Mouse (Mus musculus): ENCODE measurements around the gene Aicda. TPM values are rescaled to one million over a fixed set of nuclear protein-coding genes. Genes with fewer than 3 reads are reported as not detected.
A peak's percentile ranks its signal among the peaks of the same experiment; 100 is the strongest.
"Not testable (repeated sequence)": the region's sequence is repeated elsewhere in the genome, so short reads cannot be mapped to it uniquely, and the experiment has no call there.

Aicda gene
- polyA plus RNA-seq, 1 experiment, result 0.20 TPM

- DNase-seq (ENCODE audit: low read depth in 1 of 2, low spot score in 2 of 2), result no peak
- H3K4me3 ChIP-seq (ENCODE audit: extremely low read depth, insufficient read depth, insufficient read length), result no peak overlapping the region
- H3K36me3 ChIP-seq (ENCODE audit: control insufficient read depth, insufficient read depth, low read length), result no peaks in the 10 kb centered on the region
- TF ChIP-seq POLR2A (IDR thresholded peaks at IDR 0.05; ENCODE audit: low read depth, low read length) (no peak), CTCF (IDR thresholded peaks at IDR 0.05; ENCODE audit: extremely low read depth, insufficient read depth, insufficient read length, insufficient replicate concordance) (no peak)
- 78% methylated on average over 9 of the region's 9 CpGs for WGBS
- H3K27me3 ChIP-seq (ENCODE audit: control insufficient read depth, insufficient read depth, low read length), result no peaks in the 10 kb centered on the region
- no peak overlapping the region for H3K27ac ChIP-seq (ENCODE audit: insufficient read depth, low read length)
- H3K4me1 ChIP-seq (ENCODE audit: control insufficient read depth, insufficient read depth, insufficient read length), result peaks cover 3% of the 10 kb centered on the region; the same call in 1 of the 2 replicates
These were observed 11.6 kb downstream of the Aicda start for GRCm38 (mm10) chr6:122565070-122565784.

- Histone ChIP-seq H3K4me1 (ENCODE audit: control insufficient read depth, insufficient read depth, insufficient read length) (peaks cover 6% of the 10 kb centered on the region; the same call in 1 of the 2 replicates), H3K4me3 (ENCODE audit: extremely low read depth, insufficient read depth, insufficient read length) (no peak overlapping the region), H3K36me3 (ENCODE audit: control insufficient read depth, insufficient read depth, low read length) (no peaks in the 10 kb centered on the region), H3K27ac (ENCODE audit: insufficient read depth, low read length) (peak overlapping the region; percentile 47; the same call in 1 of the 2 replicates), H3K27me3 (ENCODE audit: control insufficient read depth, insufficient read depth, low read length) (no peaks in the 10 kb centered on the region)
- DNase-seq (ENCODE audit: low read depth in 1 of 2, low spot score in 2 of 2), result no peak
- TF ChIP-seq CTCF (IDR thresholded peaks at IDR 0.05; ENCODE audit: extremely low read depth, insufficient read depth, insufficient read length, insufficient replicate concordance), result no peak
- TF ChIP-seq POLR2A (IDR thresholded peaks at IDR 0.05; ENCODE audit: low read depth, low read length), result no peak
- WGBS, result 49% methylated on average over 5 of the region's 5 CpGs
These were observed 15.5 kb downstream of the Aicda start for GRCm38 (mm10) chr6:122569113-122569512.

GRCm38 (mm10) chr6:122569762-122570161 is 16.2 kb downstream of the Aicda start:
- WGBS, result 88% methylated on average over 1 of the region's 1 CpGs
- Histone ChIP-seq H3K4me1 (ENCODE audit: control insufficient read depth, insufficient read depth, insufficient read length) (peaks cover 6% of the 10 kb centered on the region; the same call in 1 of the 2 replicates), H3K27ac (ENCODE audit: insufficient read depth, low read length) (no peak overlapping the region; the same call in 1 of the 2 replicates), H3K27me3 (ENCODE audit: control insufficient read depth, insufficient read depth, low read length) (no peaks in the 10 kb centered on the region), H3K36me3 (ENCODE audit: control insufficient read depth, insufficient read depth, low read length) (no peaks in the 10 kb centered on the region), H3K4me3 (ENCODE audit: extremely low read depth, insufficient read depth, insufficient read length) (no peak overlapping the region)
- TF ChIP-seq POLR2A (IDR thresholded peaks at IDR 0.05; ENCODE audit: low read depth, low read length) (no peak), CTCF (IDR thresholded peaks at IDR 0.05; ENCODE audit: extremely low read depth, insufficient read depth, insufficient read length, insufficient replicate concordance) (no peak)
- no peak for DNase-seq (ENCODE audit: low read depth in 1 of 2, low spot score in 2 of 2)

- Histone ChIP-seq H3K4me3 (ENCODE audit: extremely low read depth, insufficient read depth, insufficient read length) (no peak overlapping the region), H3K4me1 (ENCODE audit: control insufficient read depth, insufficient read depth, insufficient read length) (peaks cover 6% of the 10 kb centered on the region; the same call in 1 of the 2 replicates), H3K27ac (ENCODE audit: insufficient read depth, low read length) (peak overlapping the region; percentile 46; the same call in 1 of the 2 replicates), H3K36me3 (ENCODE audit: control insufficient read depth, insufficient read depth, low read length) (no peaks in the 10 kb centered on the region), H3K27me3 (ENCODE audit: control insufficient read depth, insufficient read depth, low read length) (no peaks in the 10 kb centered on the region)
- TF ChIP-seq POLR2A (IDR thresholded peaks at IDR 0.05; ENCODE audit: low read depth, low read length) (no peak), CTCF (IDR thresholded peaks at IDR 0.05; ENCODE audit: extremely low read depth, insufficient read depth, insufficient read length, insufficient replicate concordance) (no peak)
- WGBS, result 36% methylated on average over 8 of the region's 8 CpGs
- no peak for DNase-seq (ENCODE audit: low read depth in 1 of 2, low spot score in 2 of 2)
These were observed 17.4 kb downstream of the Aicda start for GRCm38 (mm10) chr6:122570695-122571616.

- TF ChIP-seq CTCF (IDR thresholded peaks at IDR 0.05; ENCODE audit: extremely low read depth, insufficient read depth, insufficient read length, insufficient replicate concordance) (no peak), POLR2A (IDR thresholded peaks at IDR 0.05; ENCODE audit: low read depth, low read length) (no peak)
- H3K36me3 ChIP-seq (ENCODE audit: control insufficient read depth, insufficient read depth, low read length), result no peaks in the 10 kb centered on the region
- H3K4me3 ChIP-seq (ENCODE audit: extremely low read depth, insufficient read depth, insufficient read length), result no peak overlapping the region
- DNase-seq (ENCODE audit: low read depth in 1 of 2, low spot score in 2 of 2), result no peak
- no peaks in the 10 kb centered on the region for H3K27me3 ChIP-seq (ENCODE audit: control insufficient read depth, insufficient read depth, low read length)
- peak overlapping the region; percentile 32; the same call in 1 of the 2 replicates for H3K27ac ChIP-seq (ENCODE audit: insufficient read depth, low read length)
- H3K4me1 ChIP-seq (ENCODE audit: control insufficient read depth, insufficient read depth, insufficient read length), result peaks cover 6% of the 10 kb centered on the region; the same call in 1 of the 2 replicates
- WGBS, result 77% methylated on average over 3 of the region's 3 CpGs
These were observed 18.0 kb downstream of the Aicda start for GRCm38 (mm10) chr6:122571617-122571959.

- H3K4me1 ChIP-seq (ENCODE audit: control insufficient read depth, insufficient read depth, insufficient read length); H3K36me3 ChIP-seq (ENCODE audit: control insufficient read depth, insufficient read depth, low read length); H3K4me3 ChIP-seq (ENCODE audit: extremely low read depth, insufficient read depth, insufficient read length); H3K27me3 ChIP-seq (ENCODE audit: control insufficient read depth, insufficient read depth, low read length); H3K27ac ChIP-seq (ENCODE audit: insufficient read depth, low read length); DNase-seq (ENCODE audit: low read depth in 1 of 2, low spot score in 2 of 2): not testable (repeated sequence)
- WGBS, result 81% methylated on average over 1 of the region's 1 CpGs
These were observed 21.4 kb downstream of the Aicda start for GRCm38 (mm10) chr6:122575037-122575436.

Measured in spleen, adult 2 months (tissue).